Mouse (Mus musculus): ENCODE results near the gene Pitpnm2. TPM values are rescaled to one million over a fixed set of nuclear protein-coding genes. Genes with fewer than 3 reads are reported as not detected.

Gene Pitpnm2
- polyA plus RNA-seq, 1 experiment from 2014 or later, result 6.6 TPM

- Histone ChIP-seq H3K36me3 (ENCODE audit: control insufficient read depth, insufficient read depth, low read length) (no peaks in the 10 kb centered on the region), H3K4me2 (replicated peaks; ENCODE audit: low read depth, low read length) (no peak overlapping the region), H3K27me3 (ENCODE audit: control insufficient read depth, insufficient read depth, low read length) (no peaks in the 10 kb centered on the region), H3K9me3 (ENCODE audit: control insufficient read depth, low read depth, low read length) (no peaks in the 10 kb centered on the region), H3K4me1 (ENCODE audit: control insufficient read depth, insufficient read depth, low read length) (peaks cover 10% of the 10 kb centered on the region), H3K27ac (ENCODE audit: low read length) (no peak overlapping the region), H3K9ac (replicated peaks; ENCODE audit: low read depth, low read length) (no peak overlapping the region), H3K4me3 (ENCODE audit: low read depth, low read length) (no peak overlapping the region)
- WGBS, result 85% methylated on average over 4 of the region's 4 CpGs
- ATAC-seq (ENCODE audit: insufficient number of reproducible peaks, insufficient read depth, low FRiP score, low read depth), result no peak
These were observed 60.0 kb downstream of the Pitpnm2 start for GRCm38 (mm10) chr5:124189572-124189981.

GRCm38 (mm10) chr5:124187508-124188311 lies 61.9 kb downstream of the Pitpnm2 start:
- Histone ChIP-seq H3K27me3 (ENCODE audit: control insufficient read depth, insufficient read depth, low read length) (no peaks in the 10 kb centered on the region), H3K9ac (replicated peaks; ENCODE audit: low read depth, low read length) (no peak overlapping the region), H3K9me3 (ENCODE audit: control insufficient read depth, low read depth, low read length) (no peaks in the 10 kb centered on the region), H3K4me3 (ENCODE audit: low read depth, low read length) (no peak overlapping the region), H3K4me2 (replicated peaks; ENCODE audit: low read depth, low read length) (0 out of 2 replicates have a peak overlapping the region, but pooled peaks have one; percentile 13), H3K27ac (ENCODE audit: low read length) (no peak overlapping the region), H3K4me1 (ENCODE audit: control insufficient read depth, insufficient read depth, low read length) (peaks cover 10% of the 10 kb centered on the region), H3K36me3 (ENCODE audit: control insufficient read depth, insufficient read depth, low read length) (no peaks in the 10 kb centered on the region)
- WGBS, result 59% methylated on average over 12 of the region's 12 CpGs
- ATAC-seq (ENCODE audit: insufficient number of reproducible peaks, insufficient read depth, low FRiP score, low read depth), result no peak

GRCm38 (mm10) chr5:124186981-124187507 lies 62.5 kb downstream of the Pitpnm2 start:
- Histone ChIP-seq H3K27me3 (ENCODE audit: control insufficient read depth, insufficient read depth, low read length) (no peaks in the 10 kb centered on the region), H3K27ac (ENCODE audit: low read length) (no peak overlapping the region), H3K4me2 (replicated peaks; ENCODE audit: low read depth, low read length) (peak overlapping the region; percentile 13; the same call in 1 of the 2 replicates), H3K4me1 (ENCODE audit: control insufficient read depth, insufficient read depth, low read length) (peaks cover 10% of the 10 kb centered on the region), H3K36me3 (ENCODE audit: control insufficient read depth, insufficient read depth, low read length) (no peaks in the 10 kb centered on the region), H3K9me3 (ENCODE audit: control insufficient read depth, low read depth, low read length) (no peaks in the 10 kb centered on the region), H3K9ac (replicated peaks; ENCODE audit: low read depth, low read length) (no peak overlapping the region), H3K4me3 (ENCODE audit: low read depth, low read length) (no peak overlapping the region)
- 13% methylated on average over 21 of the region's 22 CpGs for WGBS
- no peak for ATAC-seq (ENCODE audit: insufficient number of reproducible peaks, insufficient read depth, low FRiP score, low read depth)

GRCm38 (mm10) chr5:124186465-124186854 lies 63.1 kb downstream of the Pitpnm2 start:
- H3K4me3 ChIP-seq (ENCODE audit: low read depth, low read length), result no peak overlapping the region
- no peaks in the 10 kb centered on the region for H3K36me3 ChIP-seq (ENCODE audit: control insufficient read depth, insufficient read depth, low read length)
- H3K4me1 ChIP-seq (ENCODE audit: control insufficient read depth, insufficient read depth, low read length), result peaks cover 10% of the 10 kb centered on the region
- WGBS, result 70% methylated on average over 10 of the region's 10 CpGs
- H3K4me2 ChIP-seq (replicated peaks; ENCODE audit: low read depth, low read length), result no peak overlapping the region; the same call in 1 of the 2 replicates
- no peak overlapping the region for H3K9ac ChIP-seq (replicated peaks; ENCODE audit: low read depth, low read length)
- H3K27me3 ChIP-seq (ENCODE audit: control insufficient read depth, insufficient read depth, low read length), result no peaks in the 10 kb centered on the region
- no peaks in the 10 kb centered on the region for H3K9me3 ChIP-seq (ENCODE audit: control insufficient read depth, low read depth, low read length)
- no peak for ATAC-seq (ENCODE audit: insufficient number of reproducible peaks, insufficient read depth, low FRiP score, low read depth)
- no peak overlapping the region for H3K27ac ChIP-seq (ENCODE audit: low read length)

GRCm38 (mm10) chr5:124185706-124186464 lies 63.7 kb downstream of the Pitpnm2 start:
- Histone ChIP-seq H3K27me3 (ENCODE audit: control insufficient read depth, insufficient read depth, low read length) (no peaks in the 10 kb centered on the region), H3K4me3 (ENCODE audit: low read depth, low read length) (no peak overlapping the region), H3K27ac (ENCODE audit: low read length) (no peak overlapping the region), H3K4me1 (ENCODE audit: control insufficient read depth, insufficient read depth, low read length) (peaks cover 10% of the 10 kb centered on the region), H3K4me2 (replicated peaks; ENCODE audit: low read depth, low read length) (no peak overlapping the region), H3K9me3 (ENCODE audit: control insufficient read depth, low read depth, low read length) (no peaks in the 10 kb centered on the region), H3K36me3 (ENCODE audit: control insufficient read depth, insufficient read depth, low read length) (no peaks in the 10 kb centered on the region), H3K9ac (replicated peaks; ENCODE audit: low read depth, low read length) (no peak overlapping the region)
- 75% methylated on average over 15 of the region's 15 CpGs for WGBS
- no peak for ATAC-seq (ENCODE audit: insufficient number of reproducible peaks, insufficient read depth, low FRiP score, low read depth)

- Histone ChIP-seq H3K36me3 (ENCODE audit: control insufficient read depth, insufficient read depth, low read length) (no peaks in the 10 kb centered on the region), H3K27ac (ENCODE audit: low read length) (no peak overlapping the region), H3K9ac (replicated peaks; ENCODE audit: low read depth, low read length) (no peak overlapping the region), H3K4me1 (ENCODE audit: control insufficient read depth, insufficient read depth, low read length) (peaks cover 10% of the 10 kb centered on the region), H3K4me2 (replicated peaks; ENCODE audit: low read depth, low read length) (no peak overlapping the region), H3K4me3 (ENCODE audit: low read depth, low read length) (no peak overlapping the region), H3K27me3 (ENCODE audit: control insufficient read depth, insufficient read depth, low read length) (no peaks in the 10 kb centered on the region), H3K9me3 (ENCODE audit: control insufficient read depth, low read depth, low read length) (no peaks in the 10 kb centered on the region)
- 46% methylated on average over 15 of the region's 15 CpGs for WGBS
- ATAC-seq (ENCODE audit: insufficient number of reproducible peaks, insufficient read depth, low FRiP score, low read depth), result no peak
These were observed 64.5 kb downstream of the Pitpnm2 start for GRCm38 (mm10) chr5:124184898-124185701.

- Histone ChIP-seq H3K4me1 (ENCODE audit: control insufficient read depth, insufficient read depth, low read length) (peaks cover 10% of the 10 kb centered on the region), H3K9ac (replicated peaks; ENCODE audit: low read depth, low read length) (no peak overlapping the region), H3K36me3 (ENCODE audit: control insufficient read depth, insufficient read depth, low read length) (no peaks in the 10 kb centered on the region), H3K9me3 (ENCODE audit: control insufficient read depth, low read depth, low read length) (no peaks in the 10 kb centered on the region), H3K4me3 (ENCODE audit: low read depth, low read length) (no peak overlapping the region), H3K4me2 (replicated peaks; ENCODE audit: low read depth, low read length) (no peak overlapping the region), H3K27me3 (ENCODE audit: control insufficient read depth, insufficient read depth, low read length) (no peaks in the 10 kb centered on the region), H3K27ac (ENCODE audit: low read length) (no peak overlapping the region)
- no peak for ATAC-seq (ENCODE audit: insufficient number of reproducible peaks, insufficient read depth, low FRiP score, low read depth)
- 87% methylated on average over 3 of the region's 3 CpGs for WGBS
These were observed 65.4 kb downstream of the Pitpnm2 start for GRCm38 (mm10) chr5:124184191-124184590.

- Histone ChIP-seq H3K9ac (replicated peaks; ENCODE audit: low read depth, low read length) (no peak overlapping the region), H3K9me3 (ENCODE audit: control insufficient read depth, low read depth, low read length) (no peaks in the 10 kb centered on the region), H3K36me3 (ENCODE audit: control insufficient read depth, insufficient read depth, low read length) (no peaks in the 10 kb centered on the region), H3K4me3 (ENCODE audit: low read depth, low read length) (no peak overlapping the region), H3K27me3 (ENCODE audit: control insufficient read depth, insufficient read depth, low read length) (no peaks in the 10 kb centered on the region), H3K4me2 (replicated peaks; ENCODE audit: low read depth, low read length) (no peak overlapping the region), H3K4me1 (ENCODE audit: control insufficient read depth, insufficient read depth, low read length) (peaks cover 9% of the 10 kb centered on the region), H3K27ac (ENCODE audit: low read length) (no peak overlapping the region)
- ATAC-seq (ENCODE audit: insufficient number of reproducible peaks, insufficient read depth, low FRiP score, low read depth), result no peak
- WGBS, result 86% methylated on average over 6 of the region's 7 CpGs
These were observed 66.9 kb downstream of the Pitpnm2 start for GRCm38 (mm10) chr5:124182642-124183041.
